Mouse (Mus musculus) bone marrow macrophage, adult 2 months (primary cell): Measurements from ENCODE around the gene Nr1h3. TPM values are rescaled to one million over a fixed set of nuclear protein-coding genes. Genes with fewer than 3 reads are reported as not detected.

Experiments used
- H3K27ac ChIP-seq: 2 replicates; pipeline ENCODE4 v1.5.1; 2012; ENCODE audit warnings: low read depth, low read length; ENCODE audit not compliant: insufficient read depth
- H3K4me1 ChIP-seq: 2 replicates; pipeline ENCODE4 v1.6.1; 2012; ENCODE audit warnings: low read length; ENCODE audit not compliant: control insufficient read depth, insufficient read depth
- H3K4me3 ChIP-seq: 2 replicates; pipeline ENCODE4 v1.5.1; 2012; ENCODE audit warnings: mild to moderate bottlenecking, low read length, moderate library complexity; ENCODE audit not compliant: insufficient read depth
- CTCF ChIP-seq: IDR thresholded peaks from 2 replicates; pipeline ENCODE4 v1.5.1; 2012; ENCODE audit warnings: low read depth, mild to moderate bottlenecking, low read length, moderate library complexity
- POLR2A ChIP-seq: IDR thresholded peaks from 2 replicates; pipeline ENCODE4 v1.6.1; 2012; ENCODE audit warnings: mild to moderate bottlenecking, low read depth, low read length, borderline replicate concordance
- polyA plus RNA-seq: library from polyadenylated mRNA; stranded (reverse); fragments of >200 nt; gene quantifications from 2 replicates; pipeline ENCODE4 v1.2.4, GENCODE M21; 2012; ENCODE audit not compliant: missing spikeins, insufficient read depth, insufficient read length

Nr1h3 gene
- polyA plus RNA-seq, 1 experiment, result 12.7 TPM

DNA sequence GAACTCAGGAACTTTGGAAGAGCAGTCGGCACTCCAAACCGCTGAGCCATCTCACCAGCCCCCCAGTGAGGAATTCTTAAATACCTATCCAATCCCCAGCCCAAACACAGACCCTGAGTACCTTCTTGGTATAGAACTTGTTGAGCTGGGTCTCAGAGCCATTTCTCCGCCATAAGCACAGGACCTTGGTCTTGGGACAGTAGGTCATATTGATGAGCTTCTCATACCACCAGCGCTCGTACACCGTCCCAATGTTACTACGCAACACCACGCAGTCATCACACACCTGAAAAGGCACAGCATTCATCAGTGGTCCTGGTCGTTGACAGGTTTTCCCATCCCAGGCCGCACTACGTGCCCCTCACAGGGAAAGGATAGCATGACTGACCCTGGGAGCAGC, 59.2 kb downstream of the Nr1h3 start:
- TF ChIP-seq POLR2A, result no peak
- no peak for TF ChIP-seq CTCF
- no peak overlapping the region for H3K27ac ChIP-seq
- no peaks in the 10 kb centered on the region for H3K4me1 ChIP-seq
- no peak overlapping the region for H3K4me3 ChIP-seq

DNA sequence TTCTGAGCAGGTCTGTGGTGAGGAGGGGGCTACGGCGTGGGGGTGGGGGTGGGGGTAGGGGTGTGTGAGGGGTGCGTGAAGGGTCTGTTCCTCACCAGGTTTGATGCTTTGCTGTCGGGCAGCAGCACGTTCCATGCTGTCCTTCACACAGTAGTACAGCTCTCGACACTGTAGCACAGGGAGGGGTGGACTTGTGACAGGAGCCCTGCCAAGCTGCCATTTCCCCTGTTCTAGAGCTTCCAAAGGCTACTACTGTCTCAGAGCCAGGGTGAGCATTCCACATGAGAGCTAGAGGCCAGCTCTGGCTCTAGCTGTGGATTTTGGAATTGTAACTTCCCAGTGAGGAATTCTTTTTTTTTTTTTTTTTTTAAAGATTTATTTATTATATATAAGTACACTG, 59.7 kb downstream of the Nr1h3 start:
- TF ChIP-seq CTCF (no peak), POLR2A (no peak)
- Histone ChIP-seq H3K4me1 (no peaks in the 10 kb centered on the region), H3K27ac (no peak overlapping the region), H3K4me3 (no peak overlapping the region)

- Histone ChIP-seq H3K4me3 (no peak overlapping the region), H3K4me1 (peaks cover 11% of the 10 kb centered on the region)
- no peak for TF ChIP-seq CTCF
- TF ChIP-seq POLR2A, result no peak
These were observed 62.9 kb downstream of the Nr1h3 start for GRCm38 (mm10) chr2:91139764-91140163.

GRCm38 (mm10) chr2:91139311-91139710, 63.3 kb downstream of the Nr1h3 start:
- H3K4me3 ChIP-seq, result no peak overlapping the region
- TF ChIP-seq CTCF (no peak), POLR2A (no peak)

More at GRCm38 (mm10) chr2:91139764-91140163, 62.9 kb downstream of the Nr1h3 start:
- H3K27ac ChIP-seq, result no peak overlapping the region

DNA sequence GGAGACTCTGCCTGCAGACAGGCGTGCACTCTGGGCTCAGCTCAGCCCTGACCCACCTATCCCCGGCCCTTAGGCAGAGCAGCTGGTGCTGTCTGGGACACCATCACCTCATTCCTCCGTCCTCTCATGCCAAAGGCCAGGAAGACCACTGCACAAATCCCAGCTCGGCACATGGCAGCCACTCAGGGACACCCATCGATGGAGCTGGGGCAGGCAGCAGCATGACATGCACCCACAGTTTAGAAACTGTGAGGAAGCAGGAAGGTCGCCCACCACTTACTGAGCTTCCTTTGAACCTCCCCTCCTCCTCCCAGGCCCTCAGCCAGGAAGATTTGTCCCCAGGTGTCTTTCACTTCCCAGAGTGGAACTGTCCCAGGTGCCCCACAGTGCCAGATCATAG, 65.2 kb downstream of the Nr1h3 start:
- TF ChIP-seq CTCF (no peak), POLR2A (no peak)

More at GRCm38 (mm10) chr2:91139311-91139710, 63.3 kb downstream of the Nr1h3 start:
- H3K27ac ChIP-seq, result no peak overlapping the region
- H3K4me1 ChIP-seq, result peaks cover 11% of the 10 kb centered on the region

DNA sequence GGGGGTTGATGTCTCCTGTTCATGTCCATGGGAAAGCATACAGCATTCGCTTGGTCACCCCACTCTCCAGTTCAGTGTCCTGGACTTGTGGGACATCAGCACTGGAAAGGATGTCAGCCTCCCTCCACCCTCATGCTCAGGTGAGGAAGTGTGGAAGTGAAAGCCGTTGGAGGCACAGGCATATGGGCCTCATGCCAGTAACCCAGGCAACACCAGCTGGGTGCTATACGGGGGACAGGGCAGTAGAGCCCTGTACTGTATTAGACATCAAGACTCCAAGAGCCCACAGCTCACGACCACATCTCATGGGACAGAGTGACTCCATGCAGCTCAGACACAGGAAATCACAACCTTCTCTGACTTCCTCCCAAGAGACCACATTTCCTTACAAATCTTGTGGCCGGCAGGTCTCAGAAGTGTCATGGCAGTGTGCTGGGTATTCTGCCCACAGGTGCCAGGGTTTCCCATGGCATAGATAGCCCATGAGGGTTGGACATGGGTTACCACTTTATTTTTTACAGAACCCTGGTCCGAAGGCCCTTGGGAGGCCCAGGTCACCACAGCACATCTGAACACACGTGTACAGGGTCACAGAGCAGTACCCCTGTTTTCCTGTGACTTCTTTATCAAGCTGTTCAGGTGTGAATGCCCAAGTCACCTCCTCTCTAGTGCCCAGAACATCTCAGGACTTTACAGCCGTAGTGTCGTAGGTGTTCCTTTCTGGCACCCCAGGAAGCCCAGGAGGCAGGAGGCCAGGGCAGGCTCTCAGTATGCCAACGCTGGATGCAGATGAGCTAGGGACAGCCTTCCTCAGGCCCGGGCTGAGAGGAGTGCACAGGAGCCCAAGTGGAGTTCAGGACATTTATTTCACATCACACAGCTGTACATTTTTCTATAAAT, 65.9 kb downstream of the Nr1h3 start:
- peaks cover 20% of the 10 kb centered on the region for H3K4me1 ChIP-seq
- no peak for TF ChIP-seq CTCF
- TF ChIP-seq POLR2A, result no peak
- H3K27ac ChIP-seq, result no peak overlapping the region
- no peak overlapping the region for H3K4me3 ChIP-seq

More for the DNA sequence above, 65.2 kb downstream of the Nr1h3 start:
- Histone ChIP-seq H3K27ac (no peak overlapping the region), H3K4me1 (peaks cover 14% of the 10 kb centered on the region), H3K4me3 (no peak overlapping the region)

Other genes with a start within 250 kb of the Nr1h3 start
- 9.3 and 10.3 TPM in 2 replicates for gene Rapsn, start 167.2 kb downstream of the Nr1h3 start, polyA plus RNA-seq
- 103 and 124 TPM in 2 replicates for gene Psmc3, start 148.8 kb downstream of the Nr1h3 start, polyA plus RNA-seq
- gene Slc39a13, start 132.4 kb downstream of the Nr1h3 start, polyA plus RNA-seq, result 47.0 and 55.1 TPM in 2 replicates
- gene Spi1, start 120.4 kb downstream of the Nr1h3 start, polyA plus RNA-seq, result 464 and 487 TPM in 2 replicates
- gene Mybpc3, start 84.7 kb downstream of the Nr1h3 start, polyA plus RNA-seq, result 0.19 TPM in 1 of 2 replicates, not detected in the other
- 82.1 and 88.6 TPM in 2 replicates for gene Madd, start 19.0 kb downstream of the Nr1h3 start, polyA plus RNA-seq
- gene Acp2, start 51 bp upstream of the Nr1h3 start, polyA plus RNA-seq, result 141 and 149 TPM in 2 replicates
- gene Ddb2, start 34.1 kb upstream of the Nr1h3 start, polyA plus RNA-seq, result 12.6 and 13.1 TPM in 2 replicates
- gene Pacsin3, start 53.1 kb upstream of the Nr1h3 start, polyA plus RNA-seq, result 0.64 and 1.3 TPM in 2 replicates
- gene Arfgap2, start 62.1 kb upstream of the Nr1h3 start, polyA plus RNA-seq, result 52.3 TPM in 2 replicates
- 8.1 and 14.2 TPM in 2 replicates for gene 1110051M20Rik, start 241.9 kb upstream of the Nr1h3 start, polyA plus RNA-seq